Mouse (Mus musculus) C2C12 (cell line): ENCODE results near the gene Cux2.

Experiments
- CEBPB ChIP-seq: IDR thresholded peaks from one replicate; pipeline ENCODE4 v1.6.1; 2011; ENCODE audit warnings: low read depth, mild to moderate bottlenecking, control low read depth, moderate library complexity
- CTCF ChIP-seq: IDR thresholded peaks from one replicate; pipeline ENCODE4 v1.5.1; 2011; ENCODE audit not compliant: control insufficient read depth, insufficient read depth, insufficient read length

GRCm38 (mm10) chr5:121955806-121956205 is 94.1 kb downstream of the Cux2 start:
- TF ChIP-seq CTCF: no peak
- no peak for TF ChIP-seq CEBPB
